In genomic region chr6:91000819-91001525, GRCm38 (mm10) we compare ENCODE assay signal across 8 mouse cellular contexts. TPM values are rescaled to one million over a fixed set of nuclear protein-coding genes. Genes with fewer than 3 reads are reported as not detected.
DNase-seq lines count a peak whose midpoint lies in the region; ATAC-seq lines count a peak whose summit lies in the region.

No protein-coding gene starts in this region.

- H3K27me3 ChIP-seq in forebrain, embryonic 14.5 days (replicated peaks; ENCODE audit: control insufficient read depth, insufficient read depth, low read length) = no peaks in the 10 kb centered on the region
- no peaks in the 10 kb centered on the region for H3K27me3 ChIP-seq in midbrain, embryonic 13.5 days

- no peaks in the 10 kb centered on the region for H3K9me3 ChIP-seq in forebrain, embryonic 14.5 days (replicated peaks; ENCODE audit: control insufficient read depth, low read length)
- H3K9me3 ChIP-seq in midbrain, embryonic 13.5 days = no peaks in the 10 kb centered on the region

- peak; percentile 43 to 62 for DNase-seq in cerebellum, postnatal 25 days
- DNase-seq in cerebellum, adult 11-12 months = no peak
- DNase-seq in ES-CJ7 (ENCODE audit: low read depth, low spot score) = peak; percentile 59
- DNase-seq in forebrain, embryonic 14.5 days (ENCODE audit: low spot score) = peak; percentile 30
- peak; percentile 56 to 57 for DNase-seq in layer of hippocampus, adult 8-10 months (ENCODE audit: low spot score in 2 of 2)
- no peak for DNase-seq in gastrocnemius, postnatal 10 days

- H3K4me1 ChIP-seq in forebrain, embryonic 14.5 days (ENCODE audit: control insufficient read depth, insufficient read depth, low read length) = peaks cover 3% of the 10 kb centered on the region; the same call in 1 of the 2 replicates
- peaks cover 12% of the 10 kb centered on the region for H3K4me1 ChIP-seq in midbrain, embryonic 13.5 days (replicated peaks)

- H3K4me3 ChIP-seq in forebrain, embryonic 14.5 days (ENCODE audit: low read depth, low read length) = no peak overlapping the region
- 0 out of 2 replicates have a peak overlapping the region, but pooled peaks have one; percentile 8 for H3K4me3 ChIP-seq in midbrain, embryonic 13.5 days (replicated peaks)

- no peak overlapping the region for H3K27ac ChIP-seq in forebrain, embryonic 14.5 days (ENCODE audit: low read depth, low read length)
- peak overlapping the region; percentile 19; the same call in 1 of the 2 replicates for H3K27ac ChIP-seq in midbrain, embryonic 13.5 days

- no peaks in the 10 kb centered on the region for H3K36me3 ChIP-seq in forebrain, embryonic 14.5 days (ENCODE audit: control insufficient read depth, insufficient read depth, low read length)
- no peaks in the 10 kb centered on the region for H3K36me3 ChIP-seq in midbrain, embryonic 13.5 days

- no peak overlapping the region for H3K9ac ChIP-seq in forebrain, embryonic 14.5 days (ENCODE audit: low read length)
- no peak overlapping the region for H3K9ac ChIP-seq in midbrain, embryonic 13.5 days (replicated peaks)

- 9% methylated on average over 15 of the region's 15 CpGs for WGBS in forebrain, embryonic 14.5 days
- 4% methylated on average over 15 of the region's 15 CpGs for WGBS in midbrain, embryonic 13.5 days

- ATAC-seq in forebrain, embryonic 14.5 days = peak; percentile 29; the same call in 1 of the 2 replicates
- ATAC-seq in midbrain, embryonic 13.5 days = peak; percentile 62
- no peak for ATAC-seq in monocyte, adult 5-6 weeks (replicated peaks; ENCODE audit: insufficient number of reproducible peaks, low FRiP score, low TSS enrichment, poor library complexity, severe bottlenecking)

- H3K4me2 ChIP-seq in forebrain, embryonic 14.5 days (ENCODE audit: low read length) = peak overlapping the region; percentile 31; the same call in 1 of the 2 replicates
- peak overlapping the region; percentile 43 for H3K4me2 ChIP-seq in midbrain, embryonic 13.5 days (replicated peaks)

RNA-seq across cellular contexts. Expression of gene Iqsec1, which starts 12.5 kb away (rescaled TPM):
- polyA plus RNA-seq in forebrain, embryonic 14.5 days (2014; fragmentation: Nextera tagmentation; extraction: Ambion mirVana) = 15.0 and 18.1 TPM in 2 replicates
- total RNA-seq in layer of hippocampus, adult 8-10 months (2022) = 100 to 1,000 TPM; 262 to 273 (median 267) TPM
- 16.0 and 16.9 TPM in 2 replicates for polyA plus RNA-seq in midbrain, embryonic 13.5 days (2015; fragmentation: Nextera tagmentation; extraction: Ambion mirVana)
- total RNA-seq in gastrocnemius, postnatal 10 days (2021) = 10 to 100 TPM; 58.8 to 71.1 TPM
- 16.6 to 50.9 TPM (median 25.0 TPM) in 3 replicates for total RNA-seq in monocyte, adult 5-6 weeks (2017)

Comparison
In these comparisons a context has a peak if more than half of its experiments do, and no peak if none do; other contexts are left out.
1. DNase-seq: peak in cerebellum, postnatal 25 days (2 of 2), ES-CJ7 (single experiment), forebrain, embryonic 14.5 days (single experiment) and layer of hippocampus, adult 8-10 months (2 of 2); none in cerebellum, adult 11-12 months (single experiment) and gastrocnemius, postnatal 10 days (single experiment).